Mouse (Mus musculus) G1E (cell line): ENCODE results near the gene Krtap14. TPM values are rescaled to one million over a fixed set of nuclear protein-coding genes. Genes with fewer than 3 reads are reported as not detected.

Experiments
- ATAC-seq: 2 replicates; pipeline ENCODE4 v1.8.0; 2016; ENCODE audit warnings: mild to moderate bottlenecking; ENCODE audit not compliant: insufficient number of reproducible peaks, poor library complexity, low FRiP score, severe bottlenecking; ENCODE audit errors: extremely low read depth
- DNase-seq: peaks from one replicate; pipeline ENCODE4 v3.0.0; 2012; ENCODE audit warnings: low spot score
- H3K27me3 ChIP-seq: 2 replicates; pipeline ENCODE4 v1.6.1; 2012; ENCODE audit warnings: mild to moderate bottlenecking, low read length, inconsistent platforms; ENCODE audit not compliant: insufficient read depth
- H3K36me3 ChIP-seq: replicated peaks from 2 replicates; pipeline ENCODE3; 2012; ENCODE audit warnings: mild to moderate bottlenecking, inconsistent platforms
- H3K4me1 ChIP-seq: 2 replicates; pipeline ENCODE4 v1.6.1; 2012; ENCODE audit warnings: low read depth, low read length, inconsistent platforms, mixed read lengths; ENCODE audit not compliant: insufficient read depth
- H3K4me3 ChIP-seq: 2 replicates; pipeline ENCODE4 v1.5.1; 2012; ENCODE audit warnings: low read depth, mild to moderate bottlenecking, inconsistent platforms, low read length, moderate library complexity, mixed read lengths
- H3K9me3 ChIP-seq: replicated peaks from 2 replicates; pipeline ENCODE4 v1.6.1; 2012; ENCODE audit warnings: inconsistent platforms
- CTCF ChIP-seq: IDR thresholded peaks from 2 replicates; pipeline ENCODE4 v1.5.1; 2012; ENCODE audit warnings: low read depth, low read length, inconsistent platforms, mixed read lengths
- GATA1 ChIP-seq: IDR thresholded peaks from 2 replicates; pipeline ENCODE4 v1.6.1; 2012; ENCODE audit warnings: borderline replicate concordance, low read length, inconsistent platforms, mixed read lengths
- GATA2 ChIP-seq: IDR thresholded peaks from 2 replicates; pipeline ENCODE4 v1.6.1; 2012; ENCODE audit warnings: low read depth, low read length, inconsistent platforms, borderline replicate concordance
- POLR2AphosphoS5 ChIP-seq: IDR thresholded peaks from 2 replicates; pipeline ENCODE4 v1.6.1; 2012; ENCODE audit warnings: low read depth, low read length, inconsistent platforms; ENCODE audit not compliant: insufficient replicate concordance
- TAL1 ChIP-seq: conservative IDR thresholded peaks from 2 replicates; pipeline ENCODE4 v1.6.1; 2012; ENCODE audit warnings: low read depth, low read length, inconsistent platforms, mixed read lengths
- polyA plus RNA-seq: library from polyadenylated mRNA; stranded (reverse); fragments of >175 nt; gene quantifications from 2 replicates; pipeline ENCODE4 v1.2.3, GENCODE M21; 2012
- total RNA-seq, 2 experiments: library from RNA; stranded (forward) in 1 of 2; stranded (reverse) in 1 of 2; fragments of 200-1000 nt in 1 of 2; fragments of >200 nt in 1 of 2; fragmentation: Nextera tagmentation in 1 of 2; gene quantifications; 2 replicates each; pipeline ENCODE4 v1.2.3; 2014 to 2017

Krtap14 gene
- total and polyA plus RNA-seq, 3 experiments: not detected

- Histone ChIP-seq H3K36me3 (no peaks in the 10 kb centered on the region), H3K4me1 (no peaks in the 10 kb centered on the region), H3K27me3 (no peaks in the 10 kb centered on the region), H3K4me3 (no peak within 1 kb of the TSS), H3K9me3 (peaks cover 8% of the 10 kb centered on the region; the same call in 1 of the 2 replicates)
- ATAC-seq (no peak), DNase-seq (no peak)
- TF ChIP-seq POLR2AphosphoS5 (no peak), CTCF (no peak), GATA1 (no peak), GATA2 (no peak), TAL1 (no peak)
Observed at GRCm38 (mm10) chr16:88774106-88774505, 51.8 kb downstream of the Krtap14 start, which contains the start of gene 2310057N15Rik. Gene 2310057N15Rik (minus strand): TSS chr16:88774206.

Other genes with a start within 250 kb of the Krtap14 start
Only the 20 nearest of the 25 such genes appear.
- not detected in 2 replicates for gene 2310079G19Rik, start 198.5 kb downstream of the Krtap14 start, total RNA-seq (2014; fragmentation: Nextera tagmentation)
- 0.27 TPM in 1 of 2 replicates, not detected in the other for gene 2310079G19Rik, start 198.5 kb downstream of the Krtap14 start, total RNA-seq (2017)
- gene 2310079G19Rik, start 198.5 kb downstream of the Krtap14 start, polyA plus RNA-seq: not detected in 2 replicates
- not detected in 2 replicates for gene Krtap26-1, start 178.3 kb downstream of the Krtap14 start, total RNA-seq (2014; fragmentation: Nextera tagmentation)
- not detected in 2 replicates for gene Krtap26-1, start 178.3 kb downstream of the Krtap14 start, total RNA-seq (2017)
- gene Krtap26-1, start 178.3 kb downstream of the Krtap14 start, polyA plus RNA-seq: not detected in 2 replicates
- gene Krtap27-1, start 154.5 kb downstream of the Krtap14 start, total RNA-seq (2014; fragmentation: Nextera tagmentation): not detected in 2 replicates
- not detected in 2 replicates for gene Krtap27-1, start 154.5 kb downstream of the Krtap14 start, total RNA-seq (2017)
- not detected in 2 replicates for gene Krtap27-1, start 154.5 kb downstream of the Krtap14 start, polyA plus RNA-seq
- gene 2310061N02Rik, start 118.2 kb downstream of the Krtap14 start, total RNA-seq (2014; fragmentation: Nextera tagmentation): not detected in 2 replicates
- gene 2310061N02Rik, start 118.2 kb downstream of the Krtap14 start, total RNA-seq (2017): not detected in 2 replicates
- not detected in 2 replicates for gene 2310061N02Rik, start 118.2 kb downstream of the Krtap14 start, polyA plus RNA-seq
- gene Krtap13-1, start 97.3 kb downstream of the Krtap14 start, total RNA-seq (2014; fragmentation: Nextera tagmentation): not detected in 2 replicates
- gene Krtap13-1, start 97.3 kb downstream of the Krtap14 start, total RNA-seq (2017): 0.27 TPM in 1 of 2 replicates, not detected in the other
- not detected in 2 replicates for gene Krtap13-1, start 97.3 kb downstream of the Krtap14 start, polyA plus RNA-seq
- not detected in 2 replicates for gene Krtap13, start 74.5 kb downstream of the Krtap14 start, total RNA-seq (2014; fragmentation: Nextera tagmentation)
- not detected in 2 replicates for gene Krtap13, start 74.5 kb downstream of the Krtap14 start, total RNA-seq (2017)
- not detected in 2 replicates for gene Krtap13, start 74.5 kb downstream of the Krtap14 start, polyA plus RNA-seq
- not detected in 2 replicates for gene 2310034C09Rik, start 67.3 kb downstream of the Krtap14 start, total RNA-seq (2014; fragmentation: Nextera tagmentation)
- gene 2310034C09Rik, start 67.3 kb downstream of the Krtap14 start, total RNA-seq (2017): not detected in 2 replicates
- not detected in 2 replicates for gene 2310034C09Rik, start 67.3 kb downstream of the Krtap14 start, polyA plus RNA-seq
- gene 2310057N15Rik, start 51.9 kb downstream of the Krtap14 start, total RNA-seq (2014; fragmentation: Nextera tagmentation): not detected in 2 replicates
- gene 2310057N15Rik, start 51.9 kb downstream of the Krtap14 start, total RNA-seq (2017): 0.12 TPM in 1 of 2 replicates, not detected in the other
- gene 2310057N15Rik, start 51.9 kb downstream of the Krtap14 start, polyA plus RNA-seq: not detected in 2 replicates
- not detected in 2 replicates for gene Gm5965, start 48.2 kb downstream of the Krtap14 start, total RNA-seq (2014; fragmentation: Nextera tagmentation)
- not detected in 2 replicates for gene Gm5965, start 48.2 kb downstream of the Krtap14 start, total RNA-seq (2017)
- 0.17 TPM in 1 of 2 replicates, not detected in the other for gene Gm5965, start 48.2 kb downstream of the Krtap14 start, polyA plus RNA-seq
- not detected in 2 replicates for gene Gm20741, start 13.9 kb downstream of the Krtap14 start, total RNA-seq (2014; fragmentation: Nextera tagmentation)
- not detected in 2 replicates for gene Gm20741, start 13.9 kb downstream of the Krtap14 start, total RNA-seq (2017)
- not detected in 2 replicates for gene Gm20741, start 13.9 kb downstream of the Krtap14 start, polyA plus RNA-seq
- not detected in 2 replicates for gene Krtap15, start 5.9 kb downstream of the Krtap14 start, total RNA-seq (2014; fragmentation: Nextera tagmentation)
- not detected in 2 replicates for gene Krtap15, start 5.9 kb downstream of the Krtap14 start, total RNA-seq (2017)
- gene Krtap15, start 5.9 kb downstream of the Krtap14 start, polyA plus RNA-seq: not detected in 2 replicates
- not detected in 2 replicates for gene Krtap19-1, start 43.3 kb upstream of the Krtap14 start, total RNA-seq (2014; fragmentation: Nextera tagmentation)
- gene Krtap19-1, start 43.3 kb upstream of the Krtap14 start, total RNA-seq (2017): not detected in 2 replicates
- gene Krtap19-1, start 43.3 kb upstream of the Krtap14 start, polyA plus RNA-seq: not detected in 2 replicates
- not detected in 2 replicates for gene Krtap19-2, start 48.1 kb upstream of the Krtap14 start, total RNA-seq (2014; fragmentation: Nextera tagmentation)
- gene Krtap19-2, start 48.1 kb upstream of the Krtap14 start, total RNA-seq (2017): not detected in 2 replicates
- not detected in 2 replicates for gene Krtap19-2, start 48.1 kb upstream of the Krtap14 start, polyA plus RNA-seq
- gene Krtap19-3, start 51.9 kb upstream of the Krtap14 start, total RNA-seq (2014; fragmentation: Nextera tagmentation): not detected in 2 replicates
- not detected in 2 replicates for gene Krtap19-3, start 51.9 kb upstream of the Krtap14 start, total RNA-seq (2017)
- gene Krtap19-3, start 51.9 kb upstream of the Krtap14 start, polyA plus RNA-seq: not detected in 2 replicates
- gene Krtap19-4, start 58.9 kb upstream of the Krtap14 start, total RNA-seq (2014; fragmentation: Nextera tagmentation): not detected in 2 replicates
- not detected in 2 replicates for gene Krtap19-4, start 58.9 kb upstream of the Krtap14 start, total RNA-seq (2017)
- not detected in 2 replicates for gene Krtap19-4, start 58.9 kb upstream of the Krtap14 start, polyA plus RNA-seq
- not detected in 2 replicates for gene Krtap19-5, start 70.3 kb upstream of the Krtap14 start, total RNA-seq (2014; fragmentation: Nextera tagmentation)
- not detected in 2 replicates for gene Krtap19-5, start 70.3 kb upstream of the Krtap14 start, total RNA-seq (2017)
- not detected in 2 replicates for gene Krtap19-5, start 70.3 kb upstream of the Krtap14 start, polyA plus RNA-seq
- not detected in 2 replicates for gene Krtap19-9b, start 106.1 kb upstream of the Krtap14 start, total RNA-seq (2014; fragmentation: Nextera tagmentation)
- not detected in 2 replicates for gene Krtap19-9b, start 106.1 kb upstream of the Krtap14 start, total RNA-seq (2017)
- gene Krtap19-9b, start 106.1 kb upstream of the Krtap14 start, polyA plus RNA-seq: not detected in 2 replicates
- not detected in 2 replicates for gene Krtap16-3, start 136.7 kb upstream of the Krtap14 start, total RNA-seq (2014; fragmentation: Nextera tagmentation)
- gene Krtap16-3, start 136.7 kb upstream of the Krtap14 start, total RNA-seq (2017): 0.23 TPM in 1 of 2 replicates, not detected in the other
- not detected in 2 replicates for gene Krtap16-3, start 136.7 kb upstream of the Krtap14 start, polyA plus RNA-seq
- gene Krtap22-2, start 184.6 kb upstream of the Krtap14 start, total RNA-seq (2014; fragmentation: Nextera tagmentation): not detected in 2 replicates
- 1.0 TPM in 1 of 2 replicates, not detected in the other for gene Krtap22-2, start 184.6 kb upstream of the Krtap14 start, total RNA-seq (2017)
- gene Krtap22-2, start 184.6 kb upstream of the Krtap14 start, polyA plus RNA-seq: not detected in 2 replicates
- not detected in 2 replicates for gene Gm10229, start 189.1 kb upstream of the Krtap14 start, total RNA-seq (2014; fragmentation: Nextera tagmentation)
- gene Gm10229, start 189.1 kb upstream of the Krtap14 start, total RNA-seq (2017): not detected in 2 replicates
- not detected in 2 replicates for gene Gm10229, start 189.1 kb upstream of the Krtap14 start, polyA plus RNA-seq